Mouse (Mus musculus) hindbrain, embryonic 14.5 days (tissue): Measurements from ENCODE around the gene Tma7. TPM values are rescaled to one million over a fixed set of nuclear protein-coding genes. Genes with fewer than 3 reads are reported as not detected.

Source experiments
- ATAC-seq: fragments of 200-750 bp; cut with Nextera tagmentation; 2 replicates; pipeline ENCODE4 v1.8.0; 2017; ENCODE audit warnings: moderate number of reproducible peaks, mild to moderate bottlenecking, moderate TSS enrichment, moderate library complexity; ENCODE audit not compliant: low FRiP score
- DNase-seq: peaks from one replicate; pipeline ENCODE4 v3.0.0-alpha.2; 2015; ENCODE audit warnings: low spot score
- H3K27ac ChIP-seq: fragments of 300-500 bp; sonication (generic); 2 replicates; pipeline ENCODE4 v1.5.1; 2014; ENCODE audit warnings: mild to moderate bottlenecking, moderate library complexity
- H3K27me3 ChIP-seq: fragments of 300-500 bp; sonication (generic); 2 replicates; pipeline ENCODE4 v1.6.1; 2014; ENCODE audit warnings: mild to moderate bottlenecking, low read length, mixed read lengths; ENCODE audit not compliant: control insufficient read depth, insufficient read depth
- H3K36me3 ChIP-seq: fragments of 300-500 bp; sonication (generic); replicated peaks from 2 replicates; pipeline ENCODE4 v1.6.1; 2014; ENCODE audit not compliant: control insufficient read depth, insufficient read depth
- H3K4me1 ChIP-seq: fragments of 300-500 bp; sonication (generic); replicated peaks from 2 replicates; pipeline ENCODE4 v1.6.1; 2014; ENCODE audit warnings: antibody characterized with exemption, low read length, mixed read lengths; ENCODE audit not compliant: control insufficient read depth, insufficient read depth
- H3K4me2 ChIP-seq: fragments of 300-500 bp; sonication (generic); replicated peaks from 2 replicates; pipeline ENCODE4 v1.6.1; 2014; ENCODE audit warnings: mild to moderate bottlenecking, moderate library complexity
- H3K4me3 ChIP-seq: fragments of 300-500 bp; sonication (generic); replicated peaks from 2 replicates; pipeline ENCODE4 v1.5.1; 2014; ENCODE audit warnings: mild to moderate bottlenecking, low read length
- H3K9ac ChIP-seq: fragments of 300-500 bp; sonication (generic); 2 replicates; pipeline ENCODE4 v1.6.1; 2014
- H3K9me3 ChIP-seq: fragments of 300-500 bp; sonication (generic); 2 replicates; pipeline ENCODE4 v1.6.1; 2016; ENCODE audit warnings: low read length; ENCODE audit not compliant: control insufficient read depth
- WGBS: fragments of 180-500 bp; shearing (Covaris S2); extraction: QIAGEN DNeasy Blood & Tissue Kit; methylation state at CpG from one replicate; pipeline ENCODE4 v1.1.7; 2014; 5-methylcytosine and 5-hydroxymethylcytosine counted together
- polyA plus RNA-seq: library from polyadenylated mRNA; unstranded; fragments of >200 nt; fragmentation: Nextera tagmentation; extraction: Ambion mirVana; gene quantifications from 2 replicates; pipeline ENCODE4 v1.2.1, GENCODE M21; 2014

Gene Tma7
- polyA plus RNA-seq, 1 experiment from 2014 or later = 800 TPM

DNA sequence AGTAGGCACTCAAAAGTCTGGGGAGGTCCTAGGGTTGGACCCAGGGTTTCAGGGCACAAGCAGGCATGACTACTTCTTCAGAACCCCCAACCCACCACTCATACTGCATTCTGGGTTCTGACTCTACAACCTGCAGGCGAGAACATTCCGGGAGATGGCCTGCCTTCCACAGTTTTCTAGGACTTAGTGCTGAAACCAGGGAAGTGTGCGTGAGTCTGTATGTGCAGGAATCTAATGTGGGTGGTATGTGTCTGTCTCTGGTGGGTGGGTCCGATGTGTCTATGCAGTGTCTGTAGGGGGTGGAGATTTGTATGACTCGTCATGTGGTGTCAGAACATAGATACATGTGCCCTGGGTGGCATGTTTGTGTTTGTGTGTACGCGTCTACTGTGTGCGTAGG is 16.0 kb upstream of the Tma7 start:
- H3K27ac ChIP-seq = peak overlapping the region; percentile 99
- no peaks in the 10 kb centered on the region for H3K9me3 ChIP-seq
- H3K4me2 ChIP-seq = peak overlapping the region; percentile 62
- 81% methylated on average over 8 of the region's 8 CpGs for WGBS
- peak overlapping the region; percentile 83 for H3K4me3 ChIP-seq
- H3K9ac ChIP-seq = peak overlapping the region; percentile 95; the same call in 1 of the 2 replicates
- ATAC-seq = no peak
- H3K36me3 ChIP-seq = peaks cover 33% of the 10 kb centered on the region
- H3K27me3 ChIP-seq = no peaks in the 10 kb centered on the region
- peaks cover 37% of the 10 kb centered on the region for H3K4me1 ChIP-seq
- no peak for DNase-seq

DNA sequence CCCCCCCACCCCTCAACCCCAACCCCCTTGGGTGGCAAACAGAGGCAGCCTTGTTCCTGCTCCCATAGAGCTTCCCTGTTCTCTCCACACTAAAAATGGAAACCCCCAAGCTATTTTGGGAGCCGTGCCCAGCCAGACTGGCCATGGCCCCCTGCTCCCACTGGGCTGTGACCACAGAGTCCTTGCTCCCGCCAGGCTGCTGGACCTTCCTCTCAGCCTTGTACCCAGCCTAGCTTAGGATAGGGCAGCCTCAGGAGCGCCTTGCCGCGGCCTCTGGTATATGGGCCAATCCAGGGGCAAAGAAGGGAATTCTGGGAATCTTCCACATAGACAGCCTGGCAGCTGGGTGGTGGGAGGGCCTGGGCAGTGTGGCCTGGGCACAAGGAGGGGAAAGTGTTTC is 15.4 kb upstream of the Tma7 start:
- Histone ChIP-seq H3K36me3 (peaks cover 29% of the 10 kb centered on the region), H3K4me1 (peaks cover 37% of the 10 kb centered on the region), H3K27me3 (no peaks in the 10 kb centered on the region), H3K4me3 (peak overlapping the region; percentile 83), H3K9ac (peak overlapping the region; percentile 95), H3K9me3 (no peaks in the 10 kb centered on the region), H3K27ac (peak overlapping the region; percentile 99), H3K4me2 (peak overlapping the region; percentile 62)
- 0 out of 2 replicates have a peak, but pooled peaks have one; percentile 12 for ATAC-seq
- DNase-seq = no peak
- 32% methylated on average over 5 of the region's 5 CpGs for WGBS

DNA sequence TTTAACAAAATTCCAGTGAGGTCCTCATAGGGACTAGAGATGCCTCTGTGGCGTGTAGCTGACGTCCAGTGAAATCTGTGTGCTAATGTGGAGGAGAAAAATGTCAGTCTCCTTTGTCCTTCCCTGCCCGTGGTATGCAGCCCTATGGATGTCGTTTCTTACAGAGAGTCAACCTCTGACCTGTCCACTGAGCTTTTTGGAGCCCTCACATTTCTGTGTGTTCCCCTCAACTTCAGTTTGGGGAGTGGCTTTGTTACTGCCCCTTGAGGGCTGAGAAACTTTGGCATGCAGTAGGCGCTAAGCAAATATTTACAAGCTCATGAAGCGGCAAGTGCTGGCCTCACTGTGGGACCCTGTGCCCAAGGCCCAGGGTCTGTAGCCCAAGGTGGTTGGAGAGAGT is 14.9 kb upstream of the Tma7 start:
- peak overlapping the region; percentile 99 for H3K27ac ChIP-seq
- peak overlapping the region; percentile 83 for H3K4me3 ChIP-seq
- peaks cover 37% of the 10 kb centered on the region for H3K4me1 ChIP-seq
- ATAC-seq = no peak
- 14% methylated on average over 6 of the region's 6 CpGs for WGBS
- H3K36me3 ChIP-seq = peaks cover 28% of the 10 kb centered on the region
- H3K27me3 ChIP-seq = no peaks in the 10 kb centered on the region
- H3K9ac ChIP-seq = peak overlapping the region; percentile 95
- peak overlapping the region; percentile 62 for H3K4me2 ChIP-seq
- DNase-seq = no peak
- no peaks in the 10 kb centered on the region for H3K9me3 ChIP-seq

DNA sequence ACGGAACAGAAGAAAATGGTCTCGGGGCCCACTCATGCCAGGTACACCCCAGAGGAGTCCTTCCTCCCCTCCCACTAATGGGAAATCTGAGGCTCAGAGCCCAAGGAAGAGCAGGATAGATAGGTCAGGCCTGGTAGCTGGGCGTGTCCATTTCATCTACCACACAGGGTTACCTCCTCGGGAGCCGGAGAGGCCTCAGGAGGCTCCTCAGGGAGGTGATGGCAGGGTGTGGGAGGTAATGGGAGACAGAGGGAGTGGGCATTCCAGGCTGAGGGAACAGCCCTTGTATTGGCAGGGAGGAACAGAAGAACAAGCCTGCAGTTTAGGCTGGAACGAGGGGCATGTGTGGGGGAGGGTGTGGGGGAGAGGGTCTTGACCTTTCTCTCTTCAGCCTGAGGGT is 14.5 kb upstream of the Tma7 start:
- Histone ChIP-seq H3K4me3 (peak overlapping the region; percentile 83), H3K36me3 (peaks cover 26% of the 10 kb centered on the region), H3K9ac (peak overlapping the region; percentile 95), H3K4me1 (peaks cover 37% of the 10 kb centered on the region), H3K27ac (peak overlapping the region; percentile 99), H3K27me3 (no peaks in the 10 kb centered on the region), H3K4me2 (peak overlapping the region; percentile 62), H3K9me3 (no peaks in the 10 kb centered on the region)
- ATAC-seq = no peak
- no peak for DNase-seq
- 9% methylated on average over 6 of the region's 6 CpGs for WGBS

DNA sequence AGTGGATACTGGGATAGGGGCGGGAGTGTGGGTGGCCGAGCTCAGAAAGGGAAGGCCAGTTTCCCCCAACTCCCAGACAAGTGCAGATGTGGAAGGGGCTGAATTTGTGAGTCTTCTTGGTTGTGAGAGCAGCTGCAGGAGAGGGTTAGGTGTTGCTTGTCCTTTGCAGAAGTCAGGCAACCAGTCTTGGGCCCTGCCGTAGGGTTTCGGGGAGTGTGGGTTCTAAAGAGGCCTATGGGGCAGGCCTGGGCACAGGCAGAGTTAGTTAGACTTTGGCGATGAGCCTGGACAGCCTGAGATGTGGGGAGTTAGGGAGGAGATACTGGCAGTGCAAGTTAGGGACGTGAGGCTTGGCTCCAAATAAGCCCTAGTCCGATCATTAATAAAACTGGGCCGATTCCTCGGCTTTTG is 13.9 kb upstream of the Tma7 start:
- H3K4me1 ChIP-seq = peaks cover 37% of the 10 kb centered on the region
- H3K4me3 ChIP-seq = peak overlapping the region; percentile 83
- H3K36me3 ChIP-seq = peaks cover 28% of the 10 kb centered on the region
- peak overlapping the region; percentile 99 for H3K27ac ChIP-seq
- ATAC-seq (no peak), DNase-seq (peak; percentile 53)
- peak overlapping the region; percentile 95 for H3K9ac ChIP-seq
- no peaks in the 10 kb centered on the region for H3K27me3 ChIP-seq
- peak overlapping the region; percentile 62 for H3K4me2 ChIP-seq
- H3K9me3 ChIP-seq = no peaks in the 10 kb centered on the region
- 5% methylated on average over 9 of the region's 9 CpGs for WGBS

DNA sequence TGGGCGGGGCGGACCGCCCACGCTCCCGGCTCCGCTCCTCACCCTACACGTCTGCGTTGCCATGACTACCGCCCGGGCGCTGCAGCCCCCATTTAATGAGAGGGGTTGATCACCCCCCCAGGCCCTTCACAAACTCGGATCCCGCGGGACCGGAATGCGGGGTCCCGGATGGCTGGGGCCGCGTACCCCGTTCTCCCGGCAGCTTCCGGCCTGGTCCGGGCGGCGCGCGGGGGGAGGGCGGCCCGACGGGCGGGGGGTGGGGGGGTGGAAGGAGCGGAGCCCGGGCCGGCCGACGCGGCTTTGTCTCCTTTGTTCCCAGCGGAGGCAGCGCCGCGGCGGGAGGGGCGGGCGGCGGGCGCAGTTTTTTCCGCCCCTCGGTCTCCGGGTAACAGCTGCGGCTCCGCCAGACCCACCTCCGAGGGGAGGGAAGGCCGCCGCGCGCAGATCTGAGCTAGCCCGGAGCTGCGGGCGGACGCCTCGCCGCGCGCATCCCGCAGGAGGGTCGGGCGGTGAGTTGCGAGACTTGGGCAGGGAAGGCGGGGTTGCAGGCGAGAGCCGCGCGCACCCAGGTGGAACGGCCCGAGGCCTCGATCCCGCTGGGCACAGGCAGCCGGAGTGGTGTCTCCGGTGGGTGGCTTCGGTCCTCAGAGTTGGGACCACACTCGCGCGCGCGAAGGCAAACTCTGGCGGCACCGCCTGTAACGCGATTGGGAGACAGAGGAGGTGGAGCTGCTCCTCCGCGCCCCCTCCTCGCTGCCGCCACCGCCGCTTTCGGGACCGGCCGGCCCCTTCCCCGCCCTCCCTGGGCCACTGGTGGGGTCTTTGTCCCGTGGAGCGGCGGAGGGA is 13.0 kb upstream of the Tma7 start, which contains the start of gene Plxnb1:
Plxnb1 (plus strand) TSS at position 253 of the 846 bp plus-strand sequence.
- H3K9ac ChIP-seq = peak within 1 kb of the TSS; percentile 95
- peak; percentile 64 for ATAC-seq
- H3K27me3 ChIP-seq = no peaks in the 10 kb centered on the region
- H3K4me1 ChIP-seq = peaks cover 37% of the 10 kb centered on the region
- peak; percentile 75 for DNase-seq
- H3K36me3 ChIP-seq = peaks cover 27% of the 10 kb centered on the region
- no peaks in the 10 kb centered on the region for H3K9me3 ChIP-seq
- H3K27ac ChIP-seq = peak within 1 kb of the TSS; percentile 99
- WGBS = under 1% methylated on average over 97 of the region's 102 CpGs
- H3K4me2 ChIP-seq = peak within 1 kb of the TSS; percentile 62
- H3K4me3 ChIP-seq = peak within 1 kb of the TSS; percentile 83

DNA sequence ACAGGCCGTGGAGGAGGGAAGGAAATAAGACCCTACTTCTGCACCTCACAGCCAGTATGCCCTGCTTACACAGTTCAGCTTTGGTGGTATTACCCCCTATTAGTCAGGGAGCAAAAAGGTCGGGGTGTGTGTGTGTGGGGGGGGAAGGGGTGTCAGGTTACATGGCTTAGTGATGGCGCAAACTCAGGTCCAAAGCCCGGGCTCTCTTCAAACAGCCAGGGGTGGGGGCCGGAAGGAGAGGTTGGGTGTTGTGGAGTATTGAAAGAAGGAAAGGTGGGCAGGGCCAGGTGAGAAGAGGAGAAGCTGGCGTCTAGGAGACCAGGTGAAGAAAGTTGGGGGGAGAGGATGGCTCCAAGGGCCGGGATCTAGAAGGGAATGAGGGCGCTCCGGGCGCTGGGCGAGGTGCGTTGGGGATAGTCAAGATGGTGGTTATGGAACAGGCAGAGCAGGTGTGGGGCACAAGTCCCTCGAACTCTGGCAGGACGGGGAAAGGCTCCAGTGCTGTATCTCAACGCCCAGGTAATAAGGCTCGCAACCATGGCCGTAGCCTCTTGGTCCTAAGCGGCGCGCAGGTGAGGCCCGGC is 12.3 kb upstream of the Tma7 start:
- Histone ChIP-seq H3K36me3 (peaks cover 27% of the 10 kb centered on the region), H3K4me2 (peak overlapping the region; percentile 62), H3K27ac (peak overlapping the region; percentile 99), H3K27me3 (no peaks in the 10 kb centered on the region), H3K9me3 (no peaks in the 10 kb centered on the region), H3K9ac (peak overlapping the region; percentile 95), H3K4me3 (peak overlapping the region; percentile 83), H3K4me1 (peaks cover 37% of the 10 kb centered on the region)
- WGBS = under 1% methylated on average over 21 of the region's 21 CpGs
- ATAC-seq = no peak
- DNase-seq = no peak

DNA sequence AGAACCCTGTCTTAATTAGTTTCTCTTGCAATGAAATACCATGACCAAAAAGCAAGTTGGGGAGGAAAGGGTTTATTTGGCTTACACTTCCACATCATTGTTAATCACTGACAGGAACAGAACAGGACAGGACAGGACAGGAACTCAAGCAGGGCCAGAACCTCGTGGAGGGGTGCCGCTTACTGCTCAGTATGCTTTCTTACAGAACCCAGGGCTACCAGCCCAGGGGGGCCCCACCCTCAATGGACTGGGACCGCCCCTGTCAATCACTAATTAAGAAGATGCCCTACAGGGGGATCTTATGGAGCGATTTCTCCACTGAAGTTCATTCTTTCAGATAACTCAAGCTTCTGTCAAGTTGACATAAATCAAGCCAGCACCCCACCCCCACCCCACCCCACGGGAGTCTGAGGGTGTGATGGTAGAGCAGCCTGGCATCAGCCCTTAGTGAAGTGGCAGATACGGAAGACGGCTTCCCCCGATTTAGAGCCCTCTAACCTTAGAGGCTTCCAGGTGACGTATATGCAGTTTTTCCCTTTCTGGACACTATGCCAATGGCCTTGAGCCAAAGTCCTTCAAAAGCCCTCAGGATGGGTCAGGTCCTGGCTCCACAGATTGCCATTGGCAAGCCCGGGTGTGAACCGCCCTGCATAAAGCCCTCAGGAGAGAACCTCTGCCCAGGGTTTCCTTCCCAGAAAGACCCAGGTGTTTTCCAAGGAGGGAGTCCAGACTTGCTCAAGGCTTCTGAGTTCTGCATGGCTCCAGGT is 11.6 kb upstream of the Tma7 start:
- DNase-seq = no peak
- peak overlapping the region; percentile 83 for H3K4me3 ChIP-seq
- H3K36me3 ChIP-seq = peaks cover 31% of the 10 kb centered on the region
- peak overlapping the region; percentile 62 for H3K4me2 ChIP-seq
- WGBS = 15% methylated on average over 11 of the region's 11 CpGs
- no peaks in the 10 kb centered on the region for H3K9me3 ChIP-seq
- no peak for ATAC-seq
- H3K4me1 ChIP-seq = peaks cover 34% of the 10 kb centered on the region
- H3K9ac ChIP-seq = peak overlapping the region; percentile 95
- no peaks in the 10 kb centered on the region for H3K27me3 ChIP-seq
- H3K27ac ChIP-seq = peak overlapping the region; percentile 99

DNA sequence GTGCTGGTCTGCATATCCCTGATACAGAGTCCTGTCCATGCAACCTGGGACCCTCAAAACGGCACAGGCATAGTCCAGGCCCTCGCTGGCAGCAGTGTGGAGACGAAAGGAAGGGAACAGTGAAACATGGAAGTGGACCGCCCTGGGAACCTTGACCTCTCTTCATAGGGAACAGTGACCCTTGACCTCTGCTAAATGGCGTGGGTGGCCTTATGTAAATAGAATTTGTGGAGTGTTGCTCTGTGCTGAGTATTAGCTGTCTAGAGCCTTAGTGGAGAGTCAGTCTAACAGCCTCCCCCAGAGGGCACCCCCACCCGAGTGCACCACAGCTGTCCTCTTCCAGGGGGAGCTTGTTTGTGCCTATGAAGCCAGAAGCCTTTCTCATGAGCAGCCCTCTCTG is 10.4 kb upstream of the Tma7 start:
- H3K36me3 ChIP-seq = peaks cover 31% of the 10 kb centered on the region
- WGBS = 30% methylated on average over 6 of the region's 6 CpGs
- H3K4me1 ChIP-seq = peaks cover 22% of the 10 kb centered on the region
- H3K4me2 ChIP-seq = no peak overlapping the region
- H3K27ac ChIP-seq = no peak overlapping the region
- no peaks in the 10 kb centered on the region for H3K27me3 ChIP-seq
- DNase-seq = no peak
- ATAC-seq = no peak
- H3K9me3 ChIP-seq = no peaks in the 10 kb centered on the region
- no peak overlapping the region for H3K9ac ChIP-seq
- no peak overlapping the region for H3K4me3 ChIP-seq
